Mouse (Mus musculus) thymus, adult 2 months (tissue): ENCODE results near the gene Kdm5c.

Experiments
- CTCF ChIP-seq: fragments of 200-500 bp; IDR thresholded peaks from 2 replicates; pipeline ENCODE4 v1.5.1; 2012; ENCODE audit warnings: mild to moderate bottlenecking, control low read depth, low read length, moderate library complexity, borderline replicate concordance; ENCODE audit not compliant: control insufficient read depth, poor library complexity, insufficient read depth; ENCODE audit errors: extremely low read depth
- POLR2A ChIP-seq: fragments of 200-500 bp; IDR thresholded peaks from 2 replicates; pipeline ENCODE4 v1.6.1; 2012; ENCODE audit warnings: mild to moderate bottlenecking, low read length, control low read depth, moderate library complexity; ENCODE audit not compliant: control insufficient read depth, poor library complexity, insufficient read depth; ENCODE audit errors: extremely low read depth

DNA sequence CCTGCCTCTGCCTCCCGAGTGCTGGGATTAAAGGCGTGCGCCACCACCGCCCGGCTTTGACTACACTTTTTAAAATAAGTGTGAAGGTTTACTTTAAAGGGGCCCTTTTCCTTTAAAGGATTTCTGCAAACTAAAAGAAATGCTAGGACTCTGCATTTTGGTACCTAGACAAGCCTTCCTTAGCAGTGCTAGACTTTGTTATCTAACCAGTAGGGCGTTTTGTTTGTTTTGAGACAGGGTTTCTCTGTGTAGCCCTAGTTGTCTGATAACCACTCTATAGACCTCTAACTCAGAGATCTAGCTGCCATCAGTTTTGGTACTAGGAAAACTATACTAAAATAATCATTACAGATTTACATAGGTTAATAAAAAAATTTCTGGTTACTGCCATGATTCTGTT, 46.6 kb downstream of the Kdm5c start:
- no peak for TF ChIP-seq CTCF
- no peak for TF ChIP-seq POLR2A
